Mouse (Mus musculus): ENCODE data around the gene Arvcf.

DNA sequence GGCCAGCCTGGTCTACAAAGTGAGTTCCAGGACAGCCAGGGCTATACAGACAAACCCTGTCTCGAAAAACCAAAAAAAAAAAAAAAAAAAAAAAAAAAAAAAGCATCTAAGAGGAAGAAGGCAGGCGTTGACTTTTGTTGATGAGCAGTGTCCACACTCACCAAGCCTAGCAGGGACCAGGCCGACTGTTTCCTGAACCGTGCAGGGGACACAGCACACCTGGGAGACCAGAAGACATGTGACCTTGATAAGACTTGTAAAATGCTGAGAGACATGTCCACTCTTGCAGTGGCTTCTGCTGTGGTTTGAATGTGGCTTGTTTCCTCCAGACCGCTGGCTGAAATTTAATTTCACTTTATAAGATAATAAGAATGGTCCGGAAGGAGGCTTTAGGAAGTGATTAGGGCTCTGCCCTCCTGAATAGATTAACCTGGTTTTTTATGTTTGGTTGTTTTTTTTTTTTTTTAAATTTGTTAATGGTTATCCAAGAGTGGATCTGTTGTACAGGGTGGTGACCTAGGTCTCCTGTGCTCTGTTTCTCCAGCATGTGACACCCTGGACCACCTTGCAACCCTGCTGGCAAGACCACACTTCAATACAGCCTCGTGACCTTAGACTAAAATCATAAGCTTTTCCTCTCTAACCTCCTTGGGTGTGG lies 28.4 kb downstream of the Arvcf start:
- no peak for TF ChIP-seq CTCF (IDR thresholded peaks at IDR 0.05; ENCODE audit: borderline replicate concordance, extremely low read depth, insufficient read depth, insufficient read length)
- TF ChIP-seq POLR2A (IDR thresholded peaks at IDR 0.05; ENCODE audit: borderline replicate concordance, extremely low read depth, insufficient read depth, insufficient read length, poor library complexity, severe bottlenecking), result no peak
